Mouse (Mus musculus): ENCODE data around the gene Med24. TPM values are rescaled to one million over a fixed set of nuclear protein-coding genes. Genes with fewer than 3 reads are reported as not detected.

Gene Med24
- total and polyA plus RNA-seq, 2 experiments from 2014 or later = 52.2 to 66.6 TPM

GRCm38 (mm10) chr11:98730727-98731126 is 1.5 kb upstream of the Med24 start:
- Histone ChIP-seq H3K4me2 (ENCODE audit: low read depth, low read length, poor library complexity, severe bottlenecking) (no peak overlapping the region), H3K4me1 (ENCODE audit: insufficient read depth, low read length) (0 out of 2 replicates have a peak, but pooled peaks cover 3% of the 10 kb centered on the region), H3K27me3 (ENCODE audit: insufficient read depth, low read length) (no peaks in the 10 kb centered on the region), H3K9ac (replicated peaks; ENCODE audit: low read length, poor library complexity, severe bottlenecking) (no peak overlapping the region), H3K36me3 (ENCODE audit: insufficient read depth, low read length) (peaks cover 3% of the 10 kb centered on the region; the same call in 1 of the 2 replicates), H3K9me3 (ENCODE audit: low read length) (no peaks in the 10 kb centered on the region), H3K27ac (ENCODE audit: low read depth, low read length) (no peak overlapping the region), H3K4me3 (ENCODE audit: low read depth, low read length) (no peak overlapping the region)
- ATAC-seq (ENCODE audit: low FRiP score) (no peak), DNase-seq (ENCODE audit: low spot score) (no peak)
- WGBS = 50% methylated on average over 4 of the region's 4 CpGs
- TF ChIP-seq CTCF (IDR thresholded peaks at IDR 0.05) = no peak

GRCm38 (mm10) chr11:98725926-98726506 is 3.2 kb downstream of the Med24 start:
- no peak overlapping the region for H3K27ac ChIP-seq (ENCODE audit: low read depth, low read length)
- DNase-seq (ENCODE audit: low spot score) = no peak
- no peak overlapping the region for H3K9ac ChIP-seq (replicated peaks; ENCODE audit: low read length, poor library complexity, severe bottlenecking)
- 0 out of 2 replicates have a peak, but pooled peaks cover 3% of the 10 kb centered on the region for H3K4me1 ChIP-seq (ENCODE audit: insufficient read depth, low read length)
- TF ChIP-seq CTCF (IDR thresholded peaks at IDR 0.05) = no peak
- no peak overlapping the region for H3K4me2 ChIP-seq (ENCODE audit: low read depth, low read length, poor library complexity, severe bottlenecking)
- H3K4me3 ChIP-seq (ENCODE audit: low read depth, low read length) = no peak overlapping the region
- WGBS = 97% methylated on average over 15 of the region's 15 CpGs
- H3K36me3 ChIP-seq (ENCODE audit: insufficient read depth, low read length) = peaks cover 22% of the 10 kb centered on the region; the same call in 1 of the 2 replicates
- ATAC-seq (ENCODE audit: low FRiP score) = no peak
- H3K27me3 ChIP-seq (ENCODE audit: insufficient read depth, low read length) = no peaks in the 10 kb centered on the region
- no peaks in the 10 kb centered on the region for H3K9me3 ChIP-seq (ENCODE audit: low read length)

- Histone ChIP-seq H3K4me2 (ENCODE audit: low read depth, low read length, poor library complexity, severe bottlenecking) (no peak overlapping the region), H3K4me1 (ENCODE audit: insufficient read depth, low read length) (no peaks in the 10 kb centered on the region), H3K4me3 (ENCODE audit: low read depth, low read length) (no peak overlapping the region), H3K27me3 (ENCODE audit: insufficient read depth, low read length) (no peaks in the 10 kb centered on the region), H3K27ac (ENCODE audit: low read depth, low read length) (no peak overlapping the region), H3K36me3 (ENCODE audit: insufficient read depth, low read length) (peaks cover 22% of the 10 kb centered on the region; the same call in 1 of the 2 replicates), H3K9me3 (ENCODE audit: low read length) (no peaks in the 10 kb centered on the region), H3K9ac (replicated peaks; ENCODE audit: low read length, poor library complexity, severe bottlenecking) (no peak overlapping the region)
- no peak for ATAC-seq (ENCODE audit: low FRiP score)
- DNase-seq (ENCODE audit: low spot score) = no peak
- WGBS = 83% methylated on average over 7 of the region's 7 CpGs
- TF ChIP-seq CTCF (IDR thresholded peaks at IDR 0.05) = no peak
Observed at GRCm38 (mm10) chr11:98723098-98723497, 6.1 kb downstream of the Med24 start.

GRCm38 (mm10) chr11:98721458-98722226 is 7.6 kb downstream of the Med24 start:
- no peaks in the 10 kb centered on the region for H3K4me1 ChIP-seq (ENCODE audit: insufficient read depth, low read length)
- peak; percentile 62 for TF ChIP-seq CTCF (IDR thresholded peaks at IDR 0.05)
- H3K27ac ChIP-seq (ENCODE audit: low read depth, low read length) = no peak overlapping the region
- WGBS = 66% methylated on average over 24 of the region's 24 CpGs
- H3K4me2 ChIP-seq (ENCODE audit: low read depth, low read length, poor library complexity, severe bottlenecking) = no peak overlapping the region
- DNase-seq (ENCODE audit: low spot score) (peak; percentile 73), ATAC-seq (ENCODE audit: low FRiP score) (peak; percentile 31; the same call in 1 of the 2 replicates)
- no peak overlapping the region for H3K4me3 ChIP-seq (ENCODE audit: low read depth, low read length)
- no peaks in the 10 kb centered on the region for H3K27me3 ChIP-seq (ENCODE audit: insufficient read depth, low read length)
- no peaks in the 10 kb centered on the region for H3K9me3 ChIP-seq (ENCODE audit: low read length)
- H3K9ac ChIP-seq (replicated peaks; ENCODE audit: low read length, poor library complexity, severe bottlenecking) = no peak overlapping the region
- peaks cover 34% of the 10 kb centered on the region for H3K36me3 ChIP-seq (ENCODE audit: insufficient read depth, low read length)

- Histone ChIP-seq H3K4me3 (ENCODE audit: low read depth, low read length) (no peak overlapping the region), H3K4me2 (ENCODE audit: low read depth, low read length, poor library complexity, severe bottlenecking) (no peak overlapping the region), H3K9me3 (ENCODE audit: low read length) (no peaks in the 10 kb centered on the region), H3K27ac (ENCODE audit: low read depth, low read length) (no peak overlapping the region), H3K27me3 (ENCODE audit: insufficient read depth, low read length) (no peaks in the 10 kb centered on the region), H3K9ac (replicated peaks; ENCODE audit: low read length, poor library complexity, severe bottlenecking) (no peak overlapping the region), H3K36me3 (ENCODE audit: insufficient read depth, low read length) (peaks cover 38% of the 10 kb centered on the region), H3K4me1 (ENCODE audit: insufficient read depth, low read length) (no peaks in the 10 kb centered on the region)
- TF ChIP-seq CTCF (IDR thresholded peaks at IDR 0.05) = no peak
- ATAC-seq (ENCODE audit: low FRiP score) (no peak), DNase-seq (ENCODE audit: low spot score) (no peak)
- 75% methylated on average over 2 of the region's 2 CpGs for WGBS
Observed at GRCm38 (mm10) chr11:98720756-98721155, 8.5 kb downstream of the Med24 start.

GRCm38 (mm10) chr11:98717904-98718303 is 11.3 kb downstream of the Med24 start:
- Histone ChIP-seq H3K27ac (ENCODE audit: low read depth, low read length) (no peak overlapping the region), H3K9me3 (ENCODE audit: low read length) (no peaks in the 10 kb centered on the region), H3K4me1 (ENCODE audit: insufficient read depth, low read length) (no peaks in the 10 kb centered on the region), H3K27me3 (ENCODE audit: insufficient read depth, low read length) (no peaks in the 10 kb centered on the region), H3K9ac (replicated peaks; ENCODE audit: low read length, poor library complexity, severe bottlenecking) (no peak overlapping the region), H3K4me2 (ENCODE audit: low read depth, low read length, poor library complexity, severe bottlenecking) (no peak overlapping the region), H3K4me3 (ENCODE audit: low read depth, low read length) (no peak overlapping the region), H3K36me3 (ENCODE audit: insufficient read depth, low read length) (peaks cover 43% of the 10 kb centered on the region)
- TF ChIP-seq CTCF (IDR thresholded peaks at IDR 0.05) = peak; percentile 81
- no peak for ATAC-seq (ENCODE audit: low FRiP score)
- peak; percentile 80 for DNase-seq (ENCODE audit: low spot score)
- 15% methylated on average over 13 of the region's 13 CpGs for whole genome bisulfite sequencing
